Mouse (Mus musculus) embryo, embryonic 11 days (tissue): ENCODE results near the gene Pdgfc.

Source experiments
- DNase-seq: peaks from one replicate; pipeline ENCODE4 v3.0.0-alpha.2; 2015

The Pdgfc gene

DNA sequence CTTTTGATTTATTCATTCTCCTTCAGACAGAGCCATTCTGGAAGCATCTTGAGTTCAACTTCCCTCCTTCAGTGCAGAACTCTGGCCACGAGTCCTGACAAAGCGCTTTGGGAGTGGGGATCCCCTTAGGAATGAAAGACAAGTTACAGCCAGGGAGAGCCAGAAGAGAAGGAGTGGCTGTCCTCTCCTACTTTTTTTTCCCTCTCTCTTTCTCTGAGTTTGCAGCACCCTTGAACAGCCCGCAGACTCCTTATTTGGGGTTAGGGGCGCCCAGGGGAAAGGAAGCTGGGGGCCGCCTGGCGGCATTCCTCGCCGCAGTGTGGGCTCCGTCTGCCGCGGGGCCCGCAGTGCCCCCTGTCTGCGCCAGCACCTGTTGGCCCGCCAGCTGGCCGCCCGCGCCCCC lies at the start of gene Pdgfc:
Gene Pdgfc, plus strand, starts transcription at position 266 of the 403 bp plus-strand sequence.
- no peak for DNase-seq

GRCm38 (mm10) chr3:81009245-81009644 lies 27.0 kb upstream of the Pdgfc start:
- DNase-seq, result no peak

DNA sequence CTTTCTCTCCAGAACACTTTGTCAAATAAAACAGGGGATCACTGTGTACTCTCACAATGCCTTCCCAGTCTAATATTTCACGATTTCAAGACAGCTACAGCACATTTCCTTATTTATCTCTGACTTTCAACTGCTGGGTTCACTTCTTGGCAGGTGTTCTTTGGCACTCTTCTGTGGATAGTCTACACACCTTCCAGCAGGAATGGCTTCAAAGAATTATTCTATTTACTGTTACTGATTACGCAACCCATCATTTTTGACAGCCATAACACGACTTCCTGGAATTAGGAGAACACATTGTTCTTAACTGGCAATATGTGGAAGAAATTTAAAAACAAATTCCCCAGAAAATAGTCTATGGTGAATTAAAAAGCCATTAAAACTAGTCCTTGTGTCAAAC lies 26.3 kb upstream of the Pdgfc start:
- DNase-seq, result no peak

- DNase-seq, result no peak
These were observed 18.7 kb upstream of the Pdgfc start for GRCm38 (mm10) chr3:81017385-81018051.

DNA sequence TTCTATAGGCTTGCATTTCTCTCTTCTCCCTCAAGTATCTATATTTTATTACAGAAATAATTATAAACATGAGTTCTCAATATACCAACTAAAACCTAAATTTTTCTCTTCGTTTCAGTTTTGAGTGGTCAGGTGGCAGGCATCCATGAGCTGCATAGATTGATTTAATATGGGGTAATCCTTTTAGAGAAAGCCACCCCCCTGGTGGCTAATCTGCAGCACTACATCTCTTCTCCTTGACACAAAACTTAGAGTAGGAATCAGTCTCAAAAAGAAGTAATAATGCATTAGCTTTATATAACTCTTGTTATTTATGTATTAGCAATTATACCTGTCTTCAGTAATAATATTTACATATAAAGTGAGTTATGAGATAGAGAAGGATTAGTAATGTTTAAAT lies 16.2 kb upstream of the Pdgfc start:
- no peak for DNase-seq

DNA sequence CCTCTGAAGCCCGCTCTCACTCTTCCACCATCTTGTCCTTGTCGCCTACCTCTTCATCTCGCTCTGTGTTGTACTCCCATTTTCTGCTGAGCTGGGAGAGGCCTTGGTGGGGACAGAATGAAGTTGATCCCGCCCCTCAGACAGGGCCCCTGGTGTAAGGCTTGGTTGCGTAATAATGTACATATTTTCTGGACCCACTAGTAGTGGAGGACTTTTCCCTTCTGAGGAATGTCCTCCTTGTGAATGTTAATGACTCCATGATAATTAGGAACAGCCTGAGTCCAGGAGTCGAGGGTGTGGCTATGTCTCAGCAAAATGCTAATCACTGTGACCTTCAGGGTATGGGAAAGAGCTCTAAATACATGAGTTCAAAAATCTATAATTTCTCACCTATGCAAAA lies 14.4 kb upstream of the Pdgfc start:
- no peak for DNase-seq

GRCm38 (mm10) chr3:81022266-81022665 lies 13.9 kb upstream of the Pdgfc start:
- DNase-seq, result no peak

GRCm38 (mm10) chr3:81022845-81023244 lies 13.4 kb upstream of the Pdgfc start:
- DNase-seq, result no peak

DNA sequence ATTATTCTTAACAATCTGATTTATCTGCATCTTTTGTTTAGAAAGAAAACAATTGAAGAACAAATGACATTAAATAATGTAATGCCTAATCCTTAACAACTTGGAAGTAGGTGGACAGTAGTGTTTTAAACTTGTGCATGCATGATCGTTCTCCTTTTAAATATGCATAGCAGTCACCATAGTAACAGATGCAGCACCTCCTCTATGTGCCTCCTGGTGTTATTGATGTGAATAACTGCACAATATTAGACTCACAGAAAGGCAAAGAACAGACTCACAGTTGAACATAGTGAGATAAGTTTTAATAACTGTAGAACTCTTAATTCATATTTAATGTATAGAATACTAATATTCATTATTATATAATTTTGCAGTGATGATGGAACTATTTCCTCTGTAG lies 12.6 kb upstream of the Pdgfc start:
- DNase-seq, result no peak

GRCm38 (mm10) chr3:81025568-81026213 lies 10.5 kb upstream of the Pdgfc start:
- no peak for DNase-seq

DNA sequence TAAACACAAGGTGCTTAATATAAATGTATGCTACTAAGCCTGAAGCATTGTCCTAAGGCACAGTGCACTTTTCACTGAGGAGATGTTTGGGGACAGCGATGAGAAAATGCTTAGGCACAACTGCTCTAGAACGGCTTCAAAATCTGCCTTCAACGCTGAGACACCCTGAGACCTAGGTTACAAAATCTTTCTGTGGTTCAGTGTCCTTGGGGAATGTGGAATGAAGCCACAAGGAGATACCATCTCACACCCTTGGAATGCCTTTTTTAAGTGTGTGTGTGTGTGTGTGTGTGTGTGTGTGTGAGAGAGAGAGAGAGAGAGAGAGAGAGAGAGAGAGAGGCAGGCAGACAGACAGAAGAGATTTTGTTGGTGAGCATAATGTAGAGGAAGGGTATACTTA lies 7.9 kb upstream of the Pdgfc start:
- no peak for DNase-seq

DNA sequence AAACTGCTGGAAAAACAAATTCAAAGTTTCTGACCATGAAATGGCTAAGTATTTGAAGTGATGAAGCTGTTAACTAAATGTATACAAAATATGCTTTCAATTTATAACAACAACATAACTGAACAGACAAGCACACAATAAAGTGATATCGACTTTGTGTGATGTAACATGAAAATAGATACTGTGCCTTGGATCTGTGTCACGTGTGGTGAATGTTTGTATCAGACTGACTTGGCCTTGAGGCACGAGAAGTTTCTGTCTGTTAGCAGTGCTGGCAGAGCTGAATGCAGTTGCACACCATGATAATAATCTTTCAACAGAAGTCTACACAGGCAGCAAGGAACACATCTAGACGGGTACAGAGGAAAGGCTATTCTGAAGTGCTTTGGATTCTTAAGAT lies 6.9 kb upstream of the Pdgfc start:
- DNase-seq, result no peak

GRCm38 (mm10) chr3:81029909-81030308 lies 6.3 kb upstream of the Pdgfc start:
- no peak for DNase-seq

GRCm38 (mm10) chr3:81030311-81030710 lies 5.9 kb upstream of the Pdgfc start:
- no peak for DNase-seq

DNA sequence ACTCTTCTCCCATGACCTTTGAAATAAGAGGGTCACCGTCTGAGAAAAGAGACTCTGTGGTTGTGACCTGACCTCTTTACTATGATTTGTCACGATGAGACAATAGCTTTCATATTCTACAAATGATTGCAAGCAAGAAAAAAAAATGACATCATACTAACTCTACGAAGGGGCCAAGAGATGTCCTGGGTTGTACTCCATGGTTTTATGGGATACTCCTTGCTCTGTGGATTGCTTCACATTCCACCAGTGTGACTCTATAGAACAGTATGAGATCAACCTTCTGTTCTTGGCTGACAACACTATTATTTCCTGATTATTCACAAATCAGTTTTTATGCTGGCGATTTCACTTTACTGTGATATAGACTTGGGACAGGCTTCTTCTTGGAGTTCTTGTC lies 4.2 kb upstream of the Pdgfc start:
- no peak for DNase-seq

- DNase-seq, result no peak
These were observed 1.7 kb upstream of the Pdgfc start for GRCm38 (mm10) chr3:81034336-81035102.

GRCm38 (mm10) chr3:81036554-81037311 lies 517 bp downstream of the Pdgfc start:
- DNase-seq, result peak; percentile 81

DNA sequence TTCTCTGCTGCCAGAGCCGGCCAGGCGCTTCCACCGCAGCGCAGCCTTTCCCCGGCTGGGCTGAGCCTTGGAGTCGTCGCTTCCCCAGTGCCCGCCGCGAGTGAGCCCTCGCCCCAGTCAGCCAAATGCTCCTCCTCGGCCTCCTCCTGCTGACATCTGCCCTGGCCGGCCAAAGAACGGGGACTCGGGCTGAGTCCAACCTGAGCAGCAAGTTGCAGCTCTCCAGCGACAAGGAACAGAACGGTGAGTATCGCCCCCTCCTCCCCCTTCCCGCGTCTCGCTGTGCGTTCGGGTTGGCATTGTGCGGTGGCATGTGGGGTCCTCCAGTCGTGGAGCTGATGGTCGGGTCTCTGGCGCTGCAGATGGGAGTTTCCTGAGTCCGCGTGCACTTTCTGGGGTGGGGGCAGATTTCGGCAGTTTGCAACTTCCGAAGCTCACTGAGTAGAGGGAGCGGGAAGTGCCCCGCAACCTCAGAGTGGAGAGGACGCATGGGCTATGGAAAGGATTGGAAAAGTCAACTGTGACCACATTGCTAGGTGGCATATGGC lies 1.2 kb downstream of the Pdgfc start:
- DNase-seq, result peak; percentile 66

DNA sequence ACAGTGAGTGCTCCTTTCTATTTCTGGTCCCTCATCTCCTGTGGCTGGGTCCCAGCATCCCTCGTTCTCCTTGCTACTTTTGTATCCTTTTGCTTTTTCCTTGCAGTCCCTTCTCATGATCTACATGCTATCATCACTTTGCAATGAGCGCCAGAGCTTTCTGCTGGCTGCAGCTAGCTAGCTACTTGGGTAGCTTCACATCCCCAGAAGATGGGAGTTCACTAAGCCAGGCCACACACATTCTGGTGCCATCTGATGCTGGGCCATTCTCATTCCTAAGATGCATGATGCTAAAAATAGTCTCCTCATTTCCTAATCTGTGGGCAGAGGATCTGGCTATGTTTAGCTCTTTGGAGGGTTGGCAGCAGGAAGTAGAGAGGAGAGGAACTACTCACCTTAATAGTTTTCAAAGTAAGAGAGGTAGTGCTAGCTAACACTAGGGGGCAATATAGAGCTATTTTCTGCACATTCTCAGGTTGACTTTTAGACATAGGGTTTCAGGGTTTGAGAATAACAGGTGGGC lies 3.0 kb downstream of the Pdgfc start:
- peak; percentile 75 for DNase-seq

- DNase-seq, result no peak
These were observed 8.6 kb downstream of the Pdgfc start for GRCm38 (mm10) chr3:81044653-81045343.

DNA sequence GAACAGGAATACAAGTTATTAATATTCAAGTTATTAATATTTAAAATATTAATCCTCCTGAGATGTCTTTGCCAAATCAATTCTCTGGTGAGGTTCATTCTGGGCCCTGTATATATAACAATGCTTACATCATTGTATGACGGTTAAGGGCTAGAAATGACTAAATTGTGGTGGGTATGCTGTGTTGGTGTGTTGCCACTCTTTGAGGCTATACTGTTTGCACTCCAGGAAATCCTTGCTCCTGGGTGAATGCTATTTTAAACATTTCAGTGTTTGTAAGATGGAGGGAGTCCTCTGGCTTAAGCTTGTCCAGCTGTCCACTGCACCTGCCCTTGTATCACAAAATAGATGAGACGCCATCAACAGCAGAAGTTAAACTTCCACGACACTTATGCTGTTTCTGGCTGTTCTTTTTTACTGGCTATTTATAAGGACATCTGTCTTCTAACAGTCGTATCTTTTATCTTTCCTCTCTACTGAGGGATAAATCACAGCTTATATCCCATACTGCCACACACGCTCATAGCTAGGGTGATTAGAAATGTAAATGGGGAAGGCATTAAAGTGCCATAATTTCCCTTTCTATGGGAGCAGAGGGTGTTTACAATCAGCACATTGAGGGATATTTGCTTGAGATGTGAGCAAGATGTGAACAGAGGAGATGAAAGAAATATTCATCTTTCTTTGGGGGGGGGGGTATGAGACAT lies 9.3 kb downstream of the Pdgfc start:
- no peak for DNase-seq
